Mouse (Mus musculus): ENCODE results near the gene Hap1. TPM values are rescaled to one million over a fixed set of nuclear protein-coding genes. Genes with fewer than 3 reads are reported as not detected.

The Hap1 gene
- 100 to 1,000 TPM; 109 to 139 TPM for total RNA-seq (2021)

- intact Hi-C loops (cut with DNase I): no loop called here
- peak; percentile 57 to 84 for DNase-seq (ENCODE audit: extremely low spot score in 1 of 2, low spot score in 2 of 2)
Observed at GRCm38 (mm10) chr11:100355972-100356818, at the start of gene Hap1. Gene Hap1, minus strand, starts transcription at chr11:100356128.

- intact Hi-C loops (cut with DNase I): no loop called here
Observed at GRCm38 (mm10) chr11:100404456-100405074, 48.6 kb upstream of the Hap1 start.

GRCm38 (mm10) chr11:100403445-100404134 is 47.7 kb upstream of the Hap1 start:
- intact Hi-C loops (cut with DNase I): no loop called here
- no peak for DNase-seq (ENCODE audit: extremely low spot score in 1 of 2, low spot score in 2 of 2)

More at GRCm38 (mm10) chr11:100404456-100405074, 48.6 kb upstream of the Hap1 start:
- DNase-seq (ENCODE audit: extremely low spot score in 1 of 2, low spot score in 2 of 2): no peak

DNA sequence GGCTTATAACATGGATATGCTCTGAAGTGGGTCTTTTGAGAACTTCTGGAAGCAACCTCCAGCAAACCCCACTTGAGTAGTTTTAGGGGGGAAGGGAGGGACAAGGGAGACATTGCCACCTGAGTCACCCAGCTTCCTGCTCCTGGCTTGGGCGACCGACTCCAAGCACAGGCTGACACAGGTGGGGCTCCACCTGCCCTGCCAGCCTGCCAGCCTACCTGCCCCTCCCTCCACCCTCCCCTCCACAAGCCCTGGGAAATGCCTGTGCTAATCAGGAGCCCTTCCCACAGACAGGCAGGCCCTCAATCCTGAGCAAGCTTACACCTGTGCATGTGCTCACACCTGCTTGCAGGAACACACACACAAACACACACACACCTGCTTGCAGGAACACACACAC is 46.8 kb upstream of the Hap1 start:
- intact Hi-C loops (cut with DNase I): no loop called here
- DNase-seq (ENCODE audit: extremely low spot score in 1 of 2, low spot score in 2 of 2): no peak

GRCm38 (mm10) chr11:100402240-100402639 is 46.3 kb upstream of the Hap1 start:
- intact Hi-C loops (cut with DNase I): no loop called here
- DNase-seq (ENCODE audit: extremely low spot score in 1 of 2, low spot score in 2 of 2): no peak

DNA sequence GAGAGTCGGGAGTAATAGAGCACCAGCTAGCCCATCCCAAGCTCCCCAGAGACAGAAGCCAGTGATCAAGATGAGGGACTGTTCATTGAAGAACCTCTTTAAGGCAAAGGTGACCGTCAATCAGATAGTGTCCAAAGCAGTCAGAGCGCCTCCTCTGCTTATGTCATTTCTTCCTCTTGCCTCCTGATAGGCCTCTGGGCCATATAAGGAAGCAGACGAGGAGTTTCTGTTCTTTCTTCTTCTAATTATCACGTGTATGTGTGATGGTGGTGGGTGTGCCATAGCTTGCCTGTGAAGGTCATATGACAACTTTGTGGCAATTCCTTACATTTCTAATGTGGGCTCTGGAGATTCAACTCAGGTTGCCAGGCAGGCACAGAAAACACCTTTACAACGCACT is 44.9 kb upstream of the Hap1 start:
- DNase-seq (ENCODE audit: extremely low spot score in 1 of 2, low spot score in 2 of 2): no peak
- intact Hi-C loops (cut with DNase I): no loop called here

DNA sequence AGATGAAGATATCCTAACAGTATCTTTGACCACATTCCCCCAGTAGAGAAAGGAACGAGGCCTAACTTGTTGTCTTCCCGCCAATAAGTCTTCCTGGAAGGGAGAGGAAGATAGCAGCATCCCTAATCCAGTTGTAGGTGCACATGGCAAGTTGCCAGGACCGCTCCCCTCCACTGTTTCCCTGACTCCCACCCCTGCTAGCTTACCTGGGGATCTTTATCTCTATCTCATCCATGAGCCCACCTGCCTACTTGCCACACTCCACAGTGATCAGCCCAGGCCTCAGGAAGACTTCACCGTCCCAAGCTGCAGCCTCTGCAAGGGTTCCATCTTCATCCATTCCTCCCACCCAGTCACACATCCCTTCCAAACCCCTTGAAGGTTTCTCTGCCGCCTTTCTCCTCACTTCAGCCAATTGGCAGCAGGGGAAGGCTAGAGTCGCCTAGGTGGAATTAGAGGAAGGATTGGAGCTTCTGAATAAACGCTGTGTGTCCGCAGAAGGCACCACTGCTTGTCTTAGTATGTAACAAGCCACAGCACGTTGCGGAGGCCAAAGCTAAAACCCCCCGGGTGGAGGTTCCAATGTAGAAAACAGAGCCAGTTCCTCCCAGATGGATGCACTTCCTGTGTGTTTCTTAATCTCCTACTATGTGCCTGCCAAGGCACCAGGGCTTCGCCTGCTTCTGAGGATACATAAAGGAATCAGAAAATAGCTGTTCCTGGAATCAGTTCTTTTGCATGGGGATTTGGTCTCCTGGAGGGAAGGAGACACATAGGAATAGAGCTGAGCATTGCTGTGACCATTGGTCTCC is 44.0 kb upstream of the Hap1 start:
- DNase-seq (ENCODE audit: extremely low spot score in 1 of 2, low spot score in 2 of 2): no peak
- intact Hi-C loops (cut with DNase I): no loop called here

DNA sequence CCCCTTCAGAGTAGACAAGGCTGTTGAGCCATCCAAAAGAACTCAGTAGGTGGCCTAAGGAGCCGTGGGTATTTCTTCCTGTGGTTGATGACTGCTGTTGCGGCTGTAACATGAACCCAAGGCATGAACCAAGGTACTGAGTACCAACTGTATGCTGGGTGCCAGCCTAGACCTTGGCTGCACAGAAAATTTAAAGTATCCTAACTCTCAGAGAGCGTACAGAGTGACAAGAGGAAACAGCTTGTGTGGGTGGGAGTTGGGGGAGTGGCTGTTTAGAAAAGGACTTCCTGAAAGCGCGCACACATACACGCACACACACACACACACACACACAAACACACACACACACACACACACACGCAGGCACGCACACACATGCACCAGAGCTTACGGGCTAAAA is 43.4 kb upstream of the Hap1 start:
- DNase-seq (ENCODE audit: extremely low spot score in 1 of 2, low spot score in 2 of 2): no peak
- intact Hi-C loops (cut with DNase I): no loop called here

DNA sequence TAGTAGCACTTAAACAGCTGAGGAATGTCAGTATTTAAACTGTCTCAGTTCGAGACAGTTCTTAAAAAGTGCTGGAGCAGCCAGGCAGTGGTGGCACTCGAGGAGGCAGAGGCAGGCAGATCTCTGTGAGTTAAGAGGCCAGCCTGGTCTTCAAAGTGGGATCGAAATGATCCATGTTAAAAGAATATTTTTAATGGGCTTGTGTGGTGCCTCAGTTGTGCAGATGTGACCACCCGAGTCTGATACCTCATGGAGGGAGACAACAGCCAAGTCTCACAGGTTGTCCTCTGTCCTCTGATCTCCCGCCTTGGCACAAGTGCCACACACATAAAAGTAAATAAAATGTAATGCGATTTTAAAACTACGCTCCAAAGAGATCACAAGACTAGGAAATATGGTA is 42.6 kb upstream of the Hap1 start:
- intact Hi-C loops (cut with DNase I): no loop called here

GRCm38 (mm10) chr11:100397600-100398389 is 41.9 kb upstream of the Hap1 start, which contains the start of gene Jup:
Gene Jup, minus strand, starts transcription at chr11:100397763.
- intact Hi-C loops (cut with DNase I): no loop called here
- DNase-seq (ENCODE audit: extremely low spot score in 1 of 2, low spot score in 2 of 2): peak; percentile 100

More for the DNA sequence above, 42.6 kb upstream of the Hap1 start:
- DNase-seq (ENCODE audit: extremely low spot score in 1 of 2, low spot score in 2 of 2): no peak

- intact Hi-C loops (cut with DNase I): no loop called here
- no peak for DNase-seq (ENCODE audit: extremely low spot score in 1 of 2, low spot score in 2 of 2)
Observed at GRCm38 (mm10) chr11:100396886-100397599, 41.1 kb upstream of the Hap1 start.

DNA sequence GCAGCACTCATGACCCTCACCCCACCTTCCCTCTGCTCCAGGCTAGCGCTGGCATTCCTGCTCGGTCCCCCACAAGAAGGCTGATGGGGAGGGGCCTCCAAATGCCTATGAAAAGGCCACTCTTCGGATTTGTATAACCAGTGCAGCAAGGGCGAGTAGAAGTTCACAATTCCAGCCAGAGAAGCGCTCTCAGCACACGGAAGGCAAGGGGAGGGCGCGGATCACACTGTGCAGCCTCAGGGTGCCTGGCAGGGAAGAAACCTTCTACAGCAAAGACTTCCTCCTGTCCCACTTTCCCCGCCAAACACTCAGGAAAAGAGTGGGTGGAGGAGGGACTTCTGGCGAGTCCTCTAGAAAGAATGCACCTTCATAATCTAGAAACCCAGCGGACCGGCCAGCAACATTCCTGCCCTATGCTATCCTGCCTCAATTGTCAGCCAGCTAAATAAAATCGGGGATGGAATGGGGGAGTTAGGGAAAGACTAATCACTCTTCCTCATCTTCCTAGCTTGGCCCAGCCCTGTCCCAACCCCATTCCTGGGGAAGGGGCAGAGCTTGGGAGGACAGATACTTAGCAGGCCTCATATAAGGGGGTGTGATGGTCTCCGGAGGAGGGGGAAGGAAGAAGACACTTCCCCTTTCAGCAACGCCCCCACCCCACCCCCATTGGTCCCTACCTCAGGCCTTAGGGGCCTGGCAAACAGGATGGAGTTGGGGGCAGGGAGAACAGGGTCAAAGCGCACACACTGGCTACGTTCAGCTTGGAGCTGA is 40.1 kb upstream of the Hap1 start:
- intact Hi-C loops (cut with DNase I): no loop called here
- DNase-seq (ENCODE audit: extremely low spot score in 1 of 2, low spot score in 2 of 2): peak in 1 of 2 experiments; percentile 70

GRCm38 (mm10) chr11:100395200-100395599 is 39.3 kb upstream of the Hap1 start:
- peak in 1 of 2 experiments; percentile 78 for DNase-seq (ENCODE audit: extremely low spot score in 1 of 2, low spot score in 2 of 2)
- intact Hi-C loops (cut with DNase I): no loop called here

DNA sequence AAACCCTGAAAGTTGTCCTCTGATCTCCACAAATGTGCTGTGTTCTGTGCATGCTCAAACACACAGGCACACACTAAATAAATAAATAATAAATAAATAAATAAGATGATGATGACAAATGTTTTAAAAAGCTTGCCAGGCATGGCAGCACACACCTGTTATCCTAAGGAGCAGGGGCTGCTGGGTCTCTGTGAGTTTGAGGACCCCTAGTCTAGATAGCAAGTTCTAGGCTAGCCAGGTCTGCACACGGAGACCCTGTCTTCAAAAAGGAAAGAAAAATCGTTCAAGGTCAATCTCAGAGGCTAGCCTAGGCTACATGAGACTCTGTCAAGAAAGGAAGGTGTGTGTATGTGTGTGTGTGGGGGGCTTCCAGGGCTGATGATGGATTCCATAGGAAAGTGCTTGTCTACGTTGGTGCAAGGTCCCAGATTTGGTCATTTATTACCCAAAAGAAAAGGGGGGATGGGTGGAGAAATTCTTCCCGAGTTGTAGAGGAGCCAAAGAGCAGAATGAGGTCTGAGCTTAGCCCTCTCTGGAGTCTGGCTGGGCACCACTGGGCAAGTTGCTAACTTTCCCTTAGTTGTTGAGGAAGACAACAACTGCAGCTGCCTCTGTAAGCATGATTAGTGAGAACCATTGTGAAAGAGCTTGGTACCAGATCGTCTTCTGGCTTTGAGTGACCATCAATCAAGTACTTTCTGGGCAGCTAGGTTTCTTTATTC is 38.6 kb upstream of the Hap1 start:
- intact Hi-C loops (cut with DNase I): no loop called here
- DNase-seq (ENCODE audit: extremely low spot score in 1 of 2, low spot score in 2 of 2): no peak

DNA sequence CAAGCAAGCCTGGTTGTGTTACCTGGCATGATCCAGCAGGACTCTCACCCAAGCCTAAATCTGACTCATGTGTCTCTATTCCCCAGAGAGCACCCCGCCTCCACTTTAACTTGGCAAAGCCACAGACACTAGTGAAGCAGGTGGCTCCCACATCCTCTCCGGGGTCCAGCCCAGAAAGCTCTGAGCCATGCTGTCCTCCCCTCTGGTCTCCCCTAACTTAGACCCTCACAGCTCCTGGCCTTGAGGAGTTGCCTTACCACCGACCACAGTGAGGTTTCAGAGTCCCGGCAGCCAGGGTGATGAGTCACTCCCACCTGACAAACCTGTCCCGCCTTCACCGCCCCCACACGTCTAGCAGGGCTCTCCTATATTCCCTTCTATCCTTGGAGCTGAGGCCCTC is 37.8 kb upstream of the Hap1 start:
- intact Hi-C loops (cut with DNase I): no loop called here
- no peak for DNase-seq (ENCODE audit: extremely low spot score in 1 of 2, low spot score in 2 of 2)

DNA sequence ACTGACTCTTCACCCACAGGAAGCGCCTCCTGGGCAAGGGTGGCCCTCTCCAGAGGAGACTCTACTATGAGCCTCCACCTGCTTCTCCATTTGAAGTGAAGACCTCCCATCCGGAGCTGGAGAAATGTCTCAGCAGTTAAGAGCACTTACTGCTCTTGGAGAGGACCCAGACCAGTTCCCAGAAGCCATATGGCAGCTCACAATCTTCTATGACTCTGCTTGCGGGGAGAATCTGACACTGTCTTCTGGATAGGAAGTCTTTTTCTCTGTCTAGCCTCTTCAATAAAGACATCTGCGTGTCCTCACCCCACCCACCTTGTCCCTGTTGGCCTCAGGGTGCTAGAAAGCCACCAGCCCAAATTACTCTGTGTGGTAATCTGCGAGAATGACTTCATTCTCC is 37.0 kb upstream of the Hap1 start:
- intact Hi-C loops (cut with DNase I): no loop called here
- no peak for DNase-seq (ENCODE audit: extremely low spot score in 1 of 2, low spot score in 2 of 2)

Measured in left cerebral cortex, postnatal 10 days (tissue).